In genomic region chr12:86961589-86962344, GRCm38 (mm10) we compare ENCODE assay signal across 13 mouse cellular contexts. TPM values are rescaled to one million over a fixed set of nuclear protein-coding genes. Genes with fewer than 3 reads are reported as not detected.
A peak's percentile ranks its signal among the peaks of the same experiment; 100 is the strongest.
DNase-seq lines count a peak whose midpoint lies in the region; ATAC-seq and TF ChIP-seq lines count a peak whose summit lies in the region.
"Had no signal": no experiment of that assay in that cellular context is flagged by ENCODE, and none has a peak within 500 bp of the region (broad histone marks: within the 10 kb centered on the region; RNA-seq: fewer than 3 reads in every experiment).

No protein-coding gene starts in this region.

- no peak overlapping the region for H3K4me3 ChIP-seq in left cerebral cortex, adult 2 months
- no peak overlapping the region for H3K4me3 ChIP-seq in midbrain, postnatal 0 days (ENCODE audit: low read depth, low read length)
- H3K4me3 ChIP-seq: lung, embryonic 15.5 days; neural tube, embryonic 12.5 days had no signal

- no peak overlapping the region for H3K4me2 ChIP-seq in midbrain, postnatal 0 days (ENCODE audit: low read depth, low read length, poor library complexity, severe bottlenecking)
- H3K4me2 ChIP-seq: lung, embryonic 15.5 days; neural tube, embryonic 12.5 days had no signal

- intact Hi-C loops in left cerebral cortex, adult 2 months (cut with DNase I) = no loop called here

- peak; percentile 27; the same call in 1 of the 2 replicates for ATAC-seq in midbrain, postnatal 0 days (ENCODE audit: low FRiP score)
- no peak for ATAC-seq in megakaryocyte progenitor cell, adult 5-6 weeks (replicated peaks; ENCODE audit: poor library complexity)
- no peak for ATAC-seq in inflammation-experienced regulatory T-cells, adult 6 months

- H3K4me1 ChIP-seq in midbrain, postnatal 0 days (ENCODE audit: insufficient read depth, low read length) = no peaks in the 10 kb centered on the region
- H3K4me1 ChIP-seq: neural tube, embryonic 12.5 days had no signal

- peaks cover 59% of the 10 kb centered on the region for H3K36me3 ChIP-seq in midbrain, postnatal 0 days (ENCODE audit: insufficient read depth, low read length)

- H3K9me3 ChIP-seq in midbrain, postnatal 0 days (ENCODE audit: low read length) = no peaks in the 10 kb centered on the region
- H3K9me3 ChIP-seq: lung, embryonic 15.5 days; neural tube, embryonic 12.5 days had no signal

- no peak for DNase-seq in left cerebral cortex, adult 2 months (ENCODE audit: extremely low spot score in 1 of 2, low spot score in 2 of 2)
- DNase-seq in left cerebral cortex, adult 9 months (ENCODE audit: low spot score in 2 of 2) = no peak
- peak; percentile 61 to 63 for DNase-seq in cerebellum, postnatal 14 days
- DNase-seq in heart, adult 9 months (ENCODE audit: low spot score in 2 of 2) = peak; percentile 73 to 80
- DNase-seq in midbrain, postnatal 0 days (ENCODE audit: low spot score) = peak; percentile 31
- DNase-seq: thymus, adult 2 months had no signal

- H3K27ac ChIP-seq in left cerebral cortex, adult 2 months = peak overlapping the region; percentile 36; the same call in 1 of the 2 replicates
- no peak overlapping the region for H3K27ac ChIP-seq in midbrain, postnatal 0 days (ENCODE audit: low read depth, low read length)
- H3K27ac ChIP-seq: lung, embryonic 15.5 days; neural tube, embryonic 12.5 days had no signal

- WGBS in midbrain, postnatal 0 days = 58% methylated on average over 11 of the region's 11 CpGs

- no peak overlapping the region for H3K9ac ChIP-seq in midbrain, postnatal 0 days (replicated peaks; ENCODE audit: low read length, poor library complexity, severe bottlenecking)
- H3K9ac ChIP-seq: lung, embryonic 15.5 days; neural tube, embryonic 12.5 days had no signal

- no peaks in the 10 kb centered on the region for H3K27me3 ChIP-seq in midbrain, postnatal 0 days (ENCODE audit: insufficient read depth, low read length)
- H3K27me3 ChIP-seq: lung, embryonic 15.5 days; neural tube, embryonic 12.5 days had no signal

- no peak for TF ChIP-seq CTCF in left cerebral cortex, adult 2 months (IDR thresholded peaks at IDR 0.05)
- TF ChIP-seq CTCF in midbrain, postnatal 0 days (IDR thresholded peaks at IDR 0.05) = no peak

RNA-seq across cellular contexts. Expression of gene Cipc, which starts 14.9 kb away (rescaled TPM):
- 10 to 100 TPM; 79.8 to 91.6 TPM for total RNA-seq in left cerebral cortex, adult 2 months (2021)
- total RNA-seq in midbrain, postnatal 0 days (2014; rRNA removed) = 65.7 and 77.5 TPM in 2 replicates
- 34.6 and 37.6 TPM in 2 replicates for polyA plus RNA-seq in midbrain, postnatal 0 days (2015; fragmentation: Nextera tagmentation; extraction: Ambion mirVana)
- 16.7 and 22.0 TPM in 2 replicates for total RNA-seq in megakaryocyte progenitor cell, adult 5-6 weeks (2015)
- total RNA-seq in megakaryocyte progenitor cell, adult 5-6 weeks (2017) = 17.6 and 23.7 TPM in 2 replicates
- 10 to 100 TPM; 20.2 to 29.2 (median 28.3) TPM for polyA plus RNA-seq in inflammation-experienced regulatory T-cells, adult 6 months (2017; shearing (Covaris generic))

RNA-seq across cellular contexts. Expression of gene Zdhhc22, which starts 28.5 kb away (rescaled TPM):
- 10 to 100 TPM; 59.1 to 61.3 TPM for total RNA-seq in left cerebral cortex, adult 2 months (2021)
- total RNA-seq in midbrain, postnatal 0 days (2014; rRNA removed) = 19.4 and 21.9 TPM in 2 replicates
- 30.9 and 32.2 TPM in 2 replicates for polyA plus RNA-seq in midbrain, postnatal 0 days (2015; fragmentation: Nextera tagmentation; extraction: Ambion mirVana)
- total RNA-seq in megakaryocyte progenitor cell, adult 5-6 weeks (2015) = not detected in 2 replicates
- not detected in 2 replicates for total RNA-seq in megakaryocyte progenitor cell, adult 5-6 weeks (2017)
- under 1 TPM in 2 of 3 experiments, not detected in 1; 0.16 to 0.79 TPM for polyA plus RNA-seq in inflammation-experienced regulatory T-cells, adult 6 months (2017; shearing (Covaris generic))
- total RNA-seq: common myeloid progenitor, adult 5-6 weeks; ES-E14 had no signal
- polyA plus RNA-seq: kidney, embryonic 14.5 days had no signal

RNA-seq across cellular contexts. Expression of gene Tmem63c, which starts 59.4 kb away (rescaled TPM):
- total RNA-seq in left cerebral cortex, adult 2 months (2021) = 10 to 100 TPM; 41.7 to 43.8 TPM
- total RNA-seq in midbrain, postnatal 0 days (2014; rRNA removed) = 25.4 and 30.1 TPM in 2 replicates
- polyA plus RNA-seq in midbrain, postnatal 0 days (2015; fragmentation: Nextera tagmentation; extraction: Ambion mirVana) = 10.2 and 10.7 TPM in 2 replicates
- not detected in 2 replicates for total RNA-seq in megakaryocyte progenitor cell, adult 5-6 weeks (2015)
- not detected in 2 replicates for total RNA-seq in megakaryocyte progenitor cell, adult 5-6 weeks (2017)
- 1 to 10 TPM in 2 of 3 experiments, under 1 TPM in 1; 0.78 to 3.8 (median 1.1) TPM for polyA plus RNA-seq in inflammation-experienced regulatory T-cells, adult 6 months (2017; shearing (Covaris generic))
- total RNA-seq: common myeloid progenitor, adult 5-6 weeks had no signal

Comparison
In these comparisons a context has a peak if more than half of its experiments do, and no peak if none do; other contexts are left out.
1. DNase-seq: peak in cerebellum, postnatal 14 days (2 of 2), heart, adult 9 months (2 of 2) and midbrain, postnatal 0 days (single experiment); none in left cerebral cortex, adult 2 months (0 of 2) and left cerebral cortex, adult 9 months (0 of 2).
2. RNA of gene Zdhhc22, which starts 28.5 kb away (total RNA-seq): 59.1 to 61.3 TPM in left cerebral cortex, adult 2 months and 19.4 to 21.9 TPM in midbrain, postnatal 0 days; not detected in megakaryocyte progenitor cell, adult 5-6 weeks; every median in the first group is over 10 times any median in the second.
3. RNA of gene Tmem63c, which starts 59.4 kb away (total RNA-seq): 41.7 to 43.8 TPM in left cerebral cortex, adult 2 months and 25.4 to 30.1 TPM in midbrain, postnatal 0 days; not detected in megakaryocyte progenitor cell, adult 5-6 weeks; every median in the first group is over 10 times any median in the second.